Mouse (Mus musculus): Measurements from ENCODE around the gene Gkn1.

DNA sequence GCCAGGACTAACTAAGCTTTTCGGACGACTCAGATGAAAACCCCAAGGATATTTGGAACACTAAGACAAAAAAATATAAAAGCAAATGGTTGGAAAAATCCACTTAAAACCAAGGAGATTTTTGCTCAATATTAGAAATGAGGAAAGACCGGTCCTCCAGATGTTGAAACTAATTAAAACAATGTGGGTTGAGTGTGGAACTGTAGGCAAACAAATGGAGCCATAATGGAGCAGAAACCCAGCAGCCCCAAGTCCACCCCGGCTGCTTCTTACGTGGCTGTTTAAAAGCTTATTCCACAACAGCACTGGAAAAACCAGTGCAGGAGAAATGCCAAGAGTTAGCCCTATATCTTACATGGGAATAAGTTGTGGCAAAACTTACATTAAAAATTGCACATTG is 48.0 kb downstream of the Gkn1 start:
- no peak for TF ChIP-seq CTCF (IDR thresholded peaks at IDR 0.05; ENCODE audit: extremely low read depth, insufficient read depth, low read length)
- TF ChIP-seq POLR2A (IDR thresholded peaks at IDR 0.05; ENCODE audit: extremely low read depth, insufficient read depth, low read length), result no peak
